Mouse (Mus musculus): ENCODE data around the gene Baiap3.

The Baiap3 gene

DNA sequence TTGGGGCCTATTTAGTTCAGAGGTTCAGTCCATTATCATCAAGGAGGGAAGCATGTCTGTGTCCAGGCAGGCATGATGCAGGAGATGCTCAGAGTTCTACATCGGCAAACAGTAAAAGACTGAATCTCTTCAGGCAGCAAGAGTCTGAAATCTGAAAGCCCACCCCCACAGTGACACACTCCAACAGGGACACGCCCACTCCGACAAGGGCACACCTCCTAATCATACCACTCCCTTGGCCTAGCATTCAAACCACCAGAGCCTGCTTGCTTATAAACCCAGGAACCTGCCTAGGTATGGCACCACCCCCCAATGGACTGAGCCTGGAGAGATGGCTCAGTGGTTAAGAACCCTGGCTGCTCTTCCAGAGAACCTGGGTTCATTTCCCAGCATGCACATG is 40.7 kb downstream of the Baiap3 start:
- in situ Hi-C loops (cut with MboI; ENCODE audit: unreplicated experiment in 2 of 2), result no loop called here

DNA sequence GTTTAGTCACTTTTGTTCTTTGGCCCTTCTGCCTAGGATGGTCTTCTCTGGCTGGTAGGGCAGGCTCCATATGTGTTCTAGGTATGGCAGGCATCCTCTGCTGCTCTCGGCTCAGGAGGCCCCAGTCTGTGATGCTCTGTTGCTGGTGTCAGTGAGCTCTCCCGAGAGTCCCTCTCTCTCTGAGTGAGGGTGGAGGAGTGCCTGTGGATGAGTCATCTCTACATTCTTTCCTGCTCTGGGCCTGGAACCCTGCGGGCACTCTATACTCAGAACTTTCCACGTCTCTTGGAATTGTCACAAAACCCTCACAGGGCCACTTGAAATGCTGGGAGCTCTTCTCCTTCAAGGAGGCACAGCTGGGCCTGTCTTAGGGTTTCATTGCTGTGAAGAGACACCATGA is 44.5 kb downstream of the Baiap3 start:
- in situ Hi-C loops (cut with MboI; ENCODE audit: unreplicated experiment in 2 of 2), result no loop called here

- in situ Hi-C loops (cut with MboI; ENCODE audit: unreplicated experiment in 2 of 2), result no loop called here
Measured at GRCm38 (mm10) chr17:25210680-25211466, 45.3 kb downstream of the Baiap3 start.

GRCm38 (mm10) chr17:25210006-25210405 is 46.2 kb downstream of the Baiap3 start:
- in situ Hi-C loops (cut with MboI; ENCODE audit: unreplicated experiment in 2 of 2), result no loop called here

GRCm38 (mm10) chr17:25202401-25202800 is 53.8 kb downstream of the Baiap3 start:
- in situ Hi-C loops (cut with MboI; ENCODE audit: unreplicated experiment in 2 of 2), result no loop called here

Measured in v-Abl transformed pro-B cells (cell line).